Mouse (Mus musculus): ENCODE results near the gene Sh3gl3. TPM values are rescaled to one million over a fixed set of nuclear protein-coding genes. Genes with fewer than 3 reads are reported as not detected.

Sh3gl3 gene
- polyA plus RNA-seq, 1 experiment from 2014 or later: 0.09 TPM

DNA sequence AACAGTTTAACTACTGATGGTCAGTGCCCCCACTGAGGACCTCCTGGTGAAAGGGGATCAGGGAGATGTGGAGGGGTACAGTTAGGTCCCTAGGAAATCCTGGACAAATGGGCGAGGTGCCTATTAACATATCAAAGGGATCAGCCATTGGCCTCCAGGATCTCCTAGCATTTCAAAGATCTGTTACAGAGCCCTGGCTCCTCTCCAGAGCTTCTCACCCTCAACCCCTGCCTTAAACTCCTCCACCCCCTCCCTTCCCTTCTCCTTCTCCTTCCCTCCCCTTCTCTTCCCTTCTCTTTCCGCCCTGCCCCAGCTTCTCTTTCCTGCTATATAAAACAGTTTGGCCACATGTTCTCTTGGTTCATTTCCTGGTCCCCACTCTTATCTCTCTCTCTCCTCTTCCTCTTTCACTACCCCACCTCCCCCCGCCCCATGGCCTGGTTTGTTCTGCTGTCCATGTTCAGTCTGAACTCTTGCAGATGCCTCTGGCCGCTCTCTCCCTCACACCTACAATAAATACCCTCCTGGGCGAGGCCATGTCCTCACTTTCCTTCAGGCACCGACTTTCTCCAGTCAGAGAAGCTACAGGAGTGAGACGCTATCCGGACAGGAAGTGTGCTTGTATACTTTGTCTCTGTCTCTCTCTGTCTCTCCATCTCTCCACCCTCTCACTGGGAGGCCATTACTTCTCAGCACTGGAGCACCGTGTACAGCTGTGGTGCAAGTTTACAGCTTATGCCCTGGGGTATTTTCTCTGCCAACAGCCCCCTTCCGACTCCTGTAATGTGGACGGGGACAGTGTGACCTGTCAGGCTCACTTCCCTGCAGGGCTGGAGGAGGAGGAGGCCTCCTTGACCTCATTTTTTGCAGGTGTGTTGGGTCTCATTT lies 60.6 kb downstream of the Sh3gl3 start:
- no peak overlapping the region for H3K27ac ChIP-seq (ENCODE audit: low read depth)
- no peaks in the 10 kb centered on the region for H3K4me1 ChIP-seq (ENCODE audit: insufficient read depth)
- 44% methylated on average over 11 of the region's 11 CpGs for WGBS (ENCODE audit: insufficient replicate concordance)
- H3K9me3 ChIP-seq (ENCODE audit: low read length): no peaks in the 10 kb centered on the region
- no peak overlapping the region for H3K4me3 ChIP-seq (ENCODE audit: low read depth, low read length)
- DNase-seq: no peak
- no peaks in the 10 kb centered on the region for H3K36me3 ChIP-seq (replicated peaks; ENCODE audit: insufficient read depth, low read length)
- H3K9ac ChIP-seq (replicated peaks): no peak overlapping the region
- H3K4me2 ChIP-seq (ENCODE audit: low read depth, low read length): no peak overlapping the region
- ATAC-seq: no peak
- no peaks in the 10 kb centered on the region for H3K27me3 ChIP-seq (ENCODE audit: insufficient read depth, low read length)
- no peak for TF ChIP-seq EP300 (IDR thresholded peaks at IDR 0.05; ENCODE audit: low read depth)
- TF ChIP-seq CTCF (IDR thresholded peaks at IDR 0.05; ENCODE audit: low read depth): no peak

DNA sequence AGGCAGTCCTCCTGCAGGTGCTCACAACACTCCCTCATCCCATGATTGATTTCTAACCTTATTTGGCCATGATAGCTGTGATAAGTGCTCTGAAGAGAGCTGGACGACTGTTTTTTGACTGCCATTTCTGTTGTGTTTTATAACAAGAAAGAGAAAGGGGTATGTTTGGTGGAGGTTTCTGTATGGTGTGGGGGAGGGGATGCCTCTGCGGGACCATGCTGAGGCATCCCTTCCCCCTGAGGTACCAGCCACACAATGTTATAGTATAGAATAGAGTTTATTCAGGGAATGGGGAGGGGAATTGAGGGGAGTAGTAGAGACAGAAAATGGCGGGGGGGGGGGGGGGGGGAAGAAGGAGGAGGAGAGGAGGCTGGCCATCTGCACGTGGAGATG lies 61.3 kb downstream of the Sh3gl3 start:
- H3K9me3 ChIP-seq (ENCODE audit: low read length): no peaks in the 10 kb centered on the region
- H3K36me3 ChIP-seq (replicated peaks; ENCODE audit: insufficient read depth, low read length): no peaks in the 10 kb centered on the region
- no peaks in the 10 kb centered on the region for H3K27me3 ChIP-seq (ENCODE audit: insufficient read depth, low read length)
- no peak for TF ChIP-seq EP300 (IDR thresholded peaks at IDR 0.05; ENCODE audit: low read depth)
- no peak overlapping the region for H3K9ac ChIP-seq (replicated peaks)
- no peaks in the 10 kb centered on the region for H3K4me1 ChIP-seq (ENCODE audit: insufficient read depth)
- no peak overlapping the region for H3K4me2 ChIP-seq (ENCODE audit: low read depth, low read length)
- DNase-seq: no peak
- H3K27ac ChIP-seq (ENCODE audit: low read depth): no peak overlapping the region
- ATAC-seq: no peak
- H3K4me3 ChIP-seq (ENCODE audit: low read depth, low read length): no peak overlapping the region
- 35% methylated on average over 3 of the region's 4 CpGs for whole genome bisulfite sequencing (ENCODE audit: insufficient replicate concordance)

DNA sequence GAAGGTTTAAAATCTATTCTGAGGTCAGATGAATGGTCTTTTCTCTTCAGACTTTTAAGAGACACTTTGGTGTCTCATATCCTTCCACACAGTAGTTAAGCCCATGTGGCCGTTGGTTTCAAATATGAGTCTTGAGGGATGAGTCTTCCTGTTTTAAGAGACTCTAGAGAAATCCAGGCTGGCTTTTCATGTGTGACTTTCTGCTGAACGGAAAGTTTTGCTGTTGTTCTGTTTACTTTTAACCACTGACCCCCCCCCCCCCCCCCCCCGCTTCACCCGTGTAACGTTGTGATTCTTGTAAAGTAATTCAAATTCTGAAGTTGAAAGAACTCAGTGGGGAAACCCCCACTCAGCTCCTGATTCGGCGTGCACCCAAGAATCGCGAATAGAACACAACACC lies 61.8 kb downstream of the Sh3gl3 start:
- no peak for DNase-seq
- Histone ChIP-seq H3K4me2 (ENCODE audit: low read depth, low read length) (no peak overlapping the region), H3K4me3 (ENCODE audit: low read depth, low read length) (no peak overlapping the region), H3K36me3 (replicated peaks; ENCODE audit: insufficient read depth, low read length) (no peaks in the 10 kb centered on the region), H3K27ac (ENCODE audit: low read depth) (no peak overlapping the region), H3K9me3 (ENCODE audit: low read length) (no peaks in the 10 kb centered on the region), H3K4me1 (ENCODE audit: insufficient read depth) (no peaks in the 10 kb centered on the region), H3K9ac (replicated peaks) (no peak overlapping the region), H3K27me3 (ENCODE audit: insufficient read depth, low read length) (no peaks in the 10 kb centered on the region)
- no peak for ATAC-seq
- TF ChIP-seq CTCF (IDR thresholded peaks at IDR 0.05; ENCODE audit: low read depth): no peak
- TF ChIP-seq EP300 (IDR thresholded peaks at IDR 0.05; ENCODE audit: low read depth): no peak
- 65% methylated on average over 9 of the region's 9 CpGs for WGBS (ENCODE audit: insufficient replicate concordance)

DNA sequence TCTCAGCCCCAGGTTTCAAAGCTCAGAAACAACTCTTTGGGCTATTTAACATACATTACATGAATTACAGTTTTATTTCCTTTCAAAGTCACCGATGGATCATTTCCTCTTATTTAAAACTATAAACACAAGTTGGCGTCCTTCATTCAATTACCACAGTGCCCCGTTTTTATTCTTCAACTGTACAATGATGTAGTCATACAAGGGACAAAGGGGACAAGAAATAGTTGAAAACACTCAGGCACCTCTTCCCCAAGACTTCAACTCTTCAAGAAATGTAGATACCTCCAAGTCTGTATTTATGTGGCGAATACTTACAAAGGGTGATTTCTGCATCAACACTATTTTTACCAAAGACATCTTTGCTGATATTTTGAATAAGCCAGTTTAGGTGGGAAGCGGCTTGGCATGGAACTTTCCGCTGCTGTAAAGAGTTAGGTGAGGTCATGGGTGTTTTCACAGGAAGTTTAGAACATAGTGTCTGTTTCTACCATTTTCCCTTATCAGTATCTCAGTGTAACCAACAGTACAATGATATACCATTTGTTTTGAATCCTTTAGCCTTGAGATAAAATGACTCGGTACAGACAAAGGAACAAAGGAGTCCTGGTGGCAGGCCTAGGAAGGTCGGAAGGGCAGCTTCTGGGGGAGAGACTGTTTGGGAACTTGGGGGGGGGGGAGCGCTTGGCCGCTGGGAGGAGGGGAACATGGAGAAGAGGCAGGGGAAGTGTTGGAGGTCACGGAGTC lies 62.7 kb downstream of the Sh3gl3 start:
- Histone ChIP-seq H3K4me2 (ENCODE audit: low read depth, low read length) (no peak overlapping the region), H3K27me3 (ENCODE audit: insufficient read depth, low read length) (no peaks in the 10 kb centered on the region), H3K9ac (replicated peaks) (no peak overlapping the region), H3K9me3 (ENCODE audit: low read length) (no peaks in the 10 kb centered on the region), H3K27ac (ENCODE audit: low read depth) (no peak overlapping the region), H3K4me3 (ENCODE audit: low read depth, low read length) (no peak overlapping the region), H3K36me3 (replicated peaks; ENCODE audit: insufficient read depth, low read length) (no peaks in the 10 kb centered on the region), H3K4me1 (ENCODE audit: insufficient read depth) (no peaks in the 10 kb centered on the region)
- DNase-seq: no peak
- peak; percentile 23; the same call in 1 of the 2 replicates for ATAC-seq
- TF ChIP-seq EP300 (IDR thresholded peaks at IDR 0.05; ENCODE audit: low read depth) (0 out of 2 replicates have a peak, but pooled peaks have one; percentile 20), CTCF (IDR thresholded peaks at IDR 0.05; ENCODE audit: low read depth) (no peak)
- WGBS (ENCODE audit: insufficient replicate concordance): 68% methylated on average over 11 of the region's 11 CpGs

DNA sequence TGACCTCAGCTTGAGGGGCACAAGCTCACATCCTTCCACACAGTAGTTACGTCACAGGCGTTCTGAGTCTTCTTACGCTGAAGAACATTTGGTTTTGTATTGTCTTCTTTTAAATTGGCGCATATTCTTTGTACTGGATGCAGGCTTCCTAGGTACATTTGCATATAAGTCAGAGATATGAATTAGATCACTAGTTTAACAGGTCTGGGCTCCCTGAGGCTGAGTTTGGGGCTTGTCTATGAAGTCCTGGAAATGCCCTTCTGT lies 63.2 kb downstream of the Sh3gl3 start:
- no peaks in the 10 kb centered on the region for H3K36me3 ChIP-seq (replicated peaks; ENCODE audit: insufficient read depth, low read length)
- no peaks in the 10 kb centered on the region for H3K4me1 ChIP-seq (ENCODE audit: insufficient read depth)
- H3K27ac ChIP-seq (ENCODE audit: low read depth): no peak overlapping the region
- no peaks in the 10 kb centered on the region for H3K27me3 ChIP-seq (ENCODE audit: insufficient read depth, low read length)
- H3K4me2 ChIP-seq (ENCODE audit: low read depth, low read length): no peak overlapping the region
- H3K9me3 ChIP-seq (ENCODE audit: low read length): no peaks in the 10 kb centered on the region
- 86% methylated on average over 4 of the region's 4 CpGs for WGBS (ENCODE audit: insufficient replicate concordance)
- no peak overlapping the region for H3K9ac ChIP-seq (replicated peaks)
- DNase-seq (no peak), ATAC-seq (no peak)
- H3K4me3 ChIP-seq (ENCODE audit: low read depth, low read length): no peak overlapping the region
- TF ChIP-seq CTCF (IDR thresholded peaks at IDR 0.05; ENCODE audit: low read depth) (no peak), EP300 (IDR thresholded peaks at IDR 0.05; ENCODE audit: low read depth) (no peak)

DNA sequence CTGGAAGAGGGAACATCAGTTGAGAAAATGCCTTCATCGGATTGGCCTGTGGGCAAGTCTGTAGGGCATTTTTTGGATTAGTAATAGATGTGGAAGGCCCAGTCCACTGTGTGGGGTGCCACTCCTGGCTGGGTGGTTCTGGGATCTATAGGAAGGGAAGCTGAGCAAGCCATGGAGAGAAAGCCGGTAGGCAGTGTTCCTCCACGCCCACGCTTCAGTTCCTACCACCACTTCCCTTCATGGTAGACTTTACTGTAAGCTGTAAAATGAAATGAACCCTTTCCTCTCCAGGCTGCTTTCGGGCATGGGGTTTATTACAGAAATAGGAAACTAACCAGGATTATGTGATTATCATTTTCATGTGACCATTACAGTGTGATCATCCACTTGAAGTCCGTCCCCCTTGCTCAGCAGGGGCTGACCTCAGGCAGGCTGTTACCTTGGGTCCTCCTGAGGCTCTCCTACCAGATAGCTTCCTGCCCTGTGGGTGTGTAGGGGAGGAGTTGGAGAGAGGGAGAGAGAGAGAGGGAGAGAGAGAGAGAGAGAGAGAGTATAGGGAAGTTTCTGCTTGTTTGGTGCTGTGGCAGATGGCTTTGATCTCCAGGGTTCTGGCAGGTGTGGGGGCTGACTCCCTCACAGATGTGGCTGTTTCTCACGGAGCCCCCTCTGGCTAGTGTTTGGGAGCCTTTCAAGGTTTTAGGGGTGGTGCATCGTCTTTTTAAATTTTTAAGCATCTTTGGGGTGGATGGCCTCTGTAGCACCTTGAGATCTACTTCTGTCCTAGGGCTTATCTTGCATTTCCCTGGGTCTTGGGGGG lies 67.0 kb downstream of the Sh3gl3 start:
- no peak overlapping the region for H3K4me2 ChIP-seq (ENCODE audit: low read depth, low read length)
- DNase-seq: no peak
- WGBS (ENCODE audit: insufficient replicate concordance): 43% methylated on average over 8 of the region's 8 CpGs

More for the DNA sequence above, 67.0 kb downstream of the Sh3gl3 start:
- Histone ChIP-seq H3K27ac (ENCODE audit: low read depth) (no peak overlapping the region), H3K9ac (replicated peaks) (no peak overlapping the region), H3K27me3 (ENCODE audit: insufficient read depth, low read length) (no peaks in the 10 kb centered on the region), H3K4me3 (ENCODE audit: low read depth, low read length) (no peak overlapping the region), H3K4me1 (ENCODE audit: insufficient read depth) (no peaks in the 10 kb centered on the region), H3K36me3 (replicated peaks; ENCODE audit: insufficient read depth, low read length) (no peaks in the 10 kb centered on the region), H3K9me3 (ENCODE audit: low read length) (no peaks in the 10 kb centered on the region)
- ATAC-seq: no peak
- no peak for TF ChIP-seq CTCF (IDR thresholded peaks at IDR 0.05; ENCODE audit: low read depth)
- no peak for TF ChIP-seq EP300 (IDR thresholded peaks at IDR 0.05; ENCODE audit: low read depth)
